Mouse (Mus musculus) limb, embryonic 10.5 days (tissue): ENCODE measurements around the gene Ccdc159. TPM values are rescaled to one million over a fixed set of nuclear protein-coding genes. Genes with fewer than 3 reads are reported as not detected.
A peak's percentile ranks its signal among the peaks of the same experiment; 100 is the strongest.

Experiments
- DNase-seq: peaks from one replicate; pipeline ENCODE4 v3.0.0-alpha.2; 2017; ENCODE audit warnings: low spot score
- H3K27ac ChIP-seq: fragments of 300-500 bp; sonication (generic); 2 replicates; pipeline ENCODE4 v1.5.1; 2016; ENCODE audit warnings: mild to moderate bottlenecking
- H3K27me3 ChIP-seq: fragments of 300-500 bp; sonication (generic); 2 replicates; pipeline ENCODE4 v1.6.1; 2016; ENCODE audit warnings: low read depth, mild to moderate bottlenecking; ENCODE audit not compliant: poor library complexity, severe bottlenecking
- H3K36me3 ChIP-seq: fragments of 300-500 bp; sonication (generic); 2 replicates; pipeline ENCODE4 v1.6.1; 2016; ENCODE audit warnings: mild to moderate bottlenecking, moderate library complexity
- H3K4me1 ChIP-seq: fragments of 300-500 bp; sonication (generic); 2 replicates; pipeline ENCODE4 v1.6.1; 2016
- H3K4me3 ChIP-seq: fragments of 300-500 bp; sonication (generic); 2 replicates; pipeline ENCODE4 v1.5.1; 2016; ENCODE audit warnings: mild to moderate bottlenecking, moderate library complexity
- H3K9me3 ChIP-seq: fragments of 300-500 bp; sonication (generic); replicated peaks from 2 replicates; pipeline ENCODE4 v1.6.1; 2016; ENCODE audit warnings: mild to moderate bottlenecking
- WGBS: fragments of 180-500 bp; shearing (Covaris S2); methylation state at CpG from one replicate; pipeline ENCODE4 v1.1.7; 2016; 5-methylcytosine and 5-hydroxymethylcytosine counted together
- polyA plus RNA-seq: library from polyadenylated mRNA; unstranded; fragments of >200 nt; fragmentation: Nextera tagmentation; extraction: Ambion mirVana; gene quantifications from 2 replicates; pipeline ENCODE4 v1.2.1, GENCODE M21; 2016

The Ccdc159 gene
- polyA plus RNA-seq, 1 experiment from 2014 or later, result 3.9 TPM

- Histone ChIP-seq H3K27me3 (peaks cover 9% of the 10 kb centered on the region), H3K9me3 (no peaks in the 10 kb centered on the region), H3K4me1 (peaks cover 17% of the 10 kb centered on the region), H3K36me3 (no peaks in the 10 kb centered on the region), H3K4me3 (peak overlapping the region; percentile 69), H3K27ac (no peak overlapping the region)
- 82% methylated on average over 4 of the region's 4 CpGs for WGBS
- no peak for DNase-seq
Measured at GRCm38 (mm10) chr9:21937711-21938175, 10.5 kb downstream of the Ccdc159 start.

GRCm38 (mm10) chr9:21938234-21938855 lies 11.1 kb downstream of the Ccdc159 start:
- H3K4me1 ChIP-seq, result peaks cover 17% of the 10 kb centered on the region

GRCm38 (mm10) chr9:21943046-21943445 lies 15.8 kb downstream of the Ccdc159 start:
- H3K9me3 ChIP-seq, result no peaks in the 10 kb centered on the region
- H3K27me3 ChIP-seq, result peaks cover 49% of the 10 kb centered on the region
- H3K4me1 ChIP-seq, result peaks cover 15% of the 10 kb centered on the region
- no peaks in the 10 kb centered on the region for H3K36me3 ChIP-seq
- no peak overlapping the region for H3K4me3 ChIP-seq
- no peak for DNase-seq
- H3K27ac ChIP-seq, result no peak overlapping the region
- WGBS, result 76% methylated on average over 12 of the region's 12 CpGs

More at GRCm38 (mm10) chr9:21938234-21938855, 11.1 kb downstream of the Ccdc159 start:
- Histone ChIP-seq H3K27me3 (peaks cover 13% of the 10 kb centered on the region), H3K36me3 (no peaks in the 10 kb centered on the region), H3K4me3 (no peak overlapping the region), H3K27ac (no peak overlapping the region), H3K9me3 (no peaks in the 10 kb centered on the region)
- DNase-seq, result no peak
- whole genome bisulfite sequencing, result 86% methylated on average over 4 of the region's 4 CpGs

- Histone ChIP-seq H3K4me1 (peaks cover 15% of the 10 kb centered on the region), H3K27me3 (peaks cover 55% of the 10 kb centered on the region), H3K27ac (no peak overlapping the region), H3K4me3 (no peak overlapping the region), H3K36me3 (no peaks in the 10 kb centered on the region), H3K9me3 (no peaks in the 10 kb centered on the region)
- DNase-seq, result no peak
- WGBS, result 48% methylated on average over 12 of the region's 12 CpGs
Measured at GRCm38 (mm10) chr9:21943638-21944037, 16.4 kb downstream of the Ccdc159 start.

- DNase-seq, result peak; percentile 61
- H3K36me3 ChIP-seq, result no peaks in the 10 kb centered on the region
- WGBS, result 18% methylated on average over 23 of the region's 23 CpGs
- no peaks in the 10 kb centered on the region for H3K9me3 ChIP-seq
- no peak overlapping the region for H3K27ac ChIP-seq
- H3K4me3 ChIP-seq, result no peak overlapping the region
- peaks cover 15% of the 10 kb centered on the region for H3K4me1 ChIP-seq
- peaks cover 61% of the 10 kb centered on the region for H3K27me3 ChIP-seq
Measured at GRCm38 (mm10) chr9:21944267-21944666, 17.0 kb downstream of the Ccdc159 start.

- Histone ChIP-seq H3K36me3 (no peaks in the 10 kb centered on the region), H3K27ac (no peak overlapping the region), H3K4me1 (peaks cover 15% of the 10 kb centered on the region), H3K9me3 (no peaks in the 10 kb centered on the region), H3K27me3 (peaks cover 64% of the 10 kb centered on the region), H3K4me3 (peak overlapping the region; percentile 35)
- DNase-seq, result no peak
- 5% methylated on average over 28 of the region's 28 CpGs for WGBS
Measured at GRCm38 (mm10) chr9:21947540-21948130, 20.4 kb downstream of the Ccdc159 start.

GRCm38 (mm10) chr9:21948146-21948545 lies 20.9 kb downstream of the Ccdc159 start:
- Histone ChIP-seq H3K4me3 (no peak overlapping the region; the same call in 1 of the 2 replicates), H3K27me3 (peaks cover 63% of the 10 kb centered on the region), H3K27ac (no peak overlapping the region), H3K36me3 (no peaks in the 10 kb centered on the region), H3K9me3 (no peaks in the 10 kb centered on the region), H3K4me1 (peaks cover 15% of the 10 kb centered on the region)
- 53% methylated on average over 8 of the region's 8 CpGs for WGBS
- no peak for DNase-seq

- H3K27ac ChIP-seq, result no peak overlapping the region
- 67% methylated on average over 6 of the region's 6 CpGs for WGBS
- no peaks in the 10 kb centered on the region for H3K36me3 ChIP-seq
- DNase-seq, result no peak
- peaks cover 17% of the 10 kb centered on the region for H3K4me1 ChIP-seq
- peaks cover 56% of the 10 kb centered on the region for H3K27me3 ChIP-seq
- no peak overlapping the region for H3K4me3 ChIP-seq
- no peaks in the 10 kb centered on the region for H3K9me3 ChIP-seq
Measured at GRCm38 (mm10) chr9:21948790-21949189, 21.5 kb downstream of the Ccdc159 start.

- Histone ChIP-seq H3K9me3 (no peaks in the 10 kb centered on the region), H3K27ac (no peak overlapping the region), H3K27me3 (peaks cover 41% of the 10 kb centered on the region), H3K36me3 (no peaks in the 10 kb centered on the region), H3K4me3 (no peak overlapping the region), H3K4me1 (peaks cover 15% of the 10 kb centered on the region)
- DNase-seq, result peak; percentile 94
- 18% methylated on average over 11 of the region's 11 CpGs for WGBS
Measured at GRCm38 (mm10) chr9:21950322-21950721, 23.1 kb downstream of the Ccdc159 start.

- 77% methylated on average over 3 of the region's 3 CpGs for WGBS
- H3K36me3 ChIP-seq, result no peaks in the 10 kb centered on the region
- H3K4me3 ChIP-seq, result no peak overlapping the region
- peaks cover 26% of the 10 kb centered on the region for H3K27me3 ChIP-seq
- no peaks in the 10 kb centered on the region for H3K9me3 ChIP-seq
- H3K27ac ChIP-seq, result no peak overlapping the region
- DNase-seq, result no peak
- peaks cover 21% of the 10 kb centered on the region for H3K4me1 ChIP-seq
Measured at GRCm38 (mm10) chr9:21951977-21952376, 24.7 kb downstream of the Ccdc159 start.

GRCm38 (mm10) chr9:21953600-21953999 lies 26.3 kb downstream of the Ccdc159 start:
- H3K27ac ChIP-seq, result no peak overlapping the region
- H3K4me3 ChIP-seq, result no peak overlapping the region
- no peaks in the 10 kb centered on the region for H3K9me3 ChIP-seq
- 11% methylated on average over 3 of the region's 3 CpGs for WGBS
- H3K36me3 ChIP-seq, result peaks cover 9% of the 10 kb centered on the region
- peaks cover 14% of the 10 kb centered on the region for H3K27me3 ChIP-seq
- no peak for DNase-seq
- peaks cover 11% of the 10 kb centered on the region for H3K4me1 ChIP-seq

GRCm38 (mm10) chr9:21954635-21955034 lies 27.4 kb downstream of the Ccdc159 start:
- DNase-seq, result no peak
- Histone ChIP-seq H3K4me3 (no peak overlapping the region), H3K9me3 (no peaks in the 10 kb centered on the region), H3K36me3 (peaks cover 16% of the 10 kb centered on the region), H3K27me3 (peaks cover 14% of the 10 kb centered on the region), H3K27ac (no peak overlapping the region), H3K4me1 (peaks cover 15% of the 10 kb centered on the region)
- 82% methylated on average over 3 of the region's 3 CpGs for WGBS

GRCm38 (mm10) chr9:21955225-21955569 lies 27.9 kb downstream of the Ccdc159 start:
- H3K4me3 ChIP-seq, result peak overlapping the region; percentile 79
- peaks cover 20% of the 10 kb centered on the region for H3K27me3 ChIP-seq
- H3K27ac ChIP-seq, result peak overlapping the region; percentile 95
- peaks cover 19% of the 10 kb centered on the region for H3K4me1 ChIP-seq
- peaks cover 16% of the 10 kb centered on the region for H3K36me3 ChIP-seq
- DNase-seq, result no peak
- H3K9me3 ChIP-seq, result no peaks in the 10 kb centered on the region
- 3% methylated on average over 18 of the region's 18 CpGs for WGBS
